Mouse (Mus musculus) layer of hippocampus, postnatal 36 days (tissue): ENCODE measurements around the gene Kat6b. TPM values are rescaled to one million over a fixed set of nuclear protein-coding genes. Genes with fewer than 3 reads are reported as not detected.

Source experiments
- DNase-seq, 2 experiments: peaks; one replicate each; pipeline ENCODE4 v3.0.0; 2022
- total RNA-seq, 2 experiments: library from RNA; stranded (reverse); gene quantifications; 2 replicates each; pipeline ENCODE4 v1.2.3; 2021

The Kat6b gene
- total RNA-seq, 2 experiments from 2014 or later: 92.1 to 93.1 TPM

- DNase-seq: no peak
Measured at GRCm38 (mm10) chr14:21592985-21593750, 111.9 kb downstream of the Kat6b start.

GRCm38 (mm10) chr14:21599446-21600173 lies 118.4 kb downstream of the Kat6b start:
- DNase-seq: no peak

GRCm38 (mm10) chr14:21600174-21600566 lies 118.9 kb downstream of the Kat6b start:
- DNase-seq: no peak

GRCm38 (mm10) chr14:21600628-21601027 lies 119.4 kb downstream of the Kat6b start:
- DNase-seq: no peak

GRCm38 (mm10) chr14:21602166-21602565 lies 120.9 kb downstream of the Kat6b start:
- no peak for DNase-seq

GRCm38 (mm10) chr14:21602937-21603336 lies 121.7 kb downstream of the Kat6b start:
- no peak for DNase-seq

- DNase-seq: no peak
Measured at GRCm38 (mm10) chr14:21607686-21608085, 126.5 kb downstream of the Kat6b start.

GRCm38 (mm10) chr14:21608886-21609285 lies 127.7 kb downstream of the Kat6b start:
- DNase-seq: no peak

- DNase-seq: no peak
Measured at GRCm38 (mm10) chr14:21610224-21610623, 129.0 kb downstream of the Kat6b start.

- no peak for DNase-seq
Measured at GRCm38 (mm10) chr14:21613031-21613430, 131.8 kb downstream of the Kat6b start.

- DNase-seq: no peak
Measured at GRCm38 (mm10) chr14:21614103-21614502, 132.9 kb downstream of the Kat6b start.

GRCm38 (mm10) chr14:21615853-21616252 lies 134.6 kb downstream of the Kat6b start:
- no peak for DNase-seq

GRCm38 (mm10) chr14:21617221-21617980 lies 136.2 kb downstream of the Kat6b start:
- no peak for DNase-seq

- no peak for DNase-seq
Measured at GRCm38 (mm10) chr14:21619951-21620350, 138.7 kb downstream of the Kat6b start.

GRCm38 (mm10) chr14:21625946-21626345 lies 144.7 kb downstream of the Kat6b start:
- no peak for DNase-seq

- DNase-seq: no peak
Measured at GRCm38 (mm10) chr14:21631665-21632200, 150.5 kb downstream of the Kat6b start.

GRCm38 (mm10) chr14:21636548-21636947 lies 155.3 kb downstream of the Kat6b start:
- DNase-seq: no peak

- DNase-seq: no peak
Measured at GRCm38 (mm10) chr14:21640806-21641435, 159.7 kb downstream of the Kat6b start.

- DNase-seq: no peak
Measured at GRCm38 (mm10) chr14:21653813-21654212, 172.6 kb downstream of the Kat6b start.

GRCm38 (mm10) chr14:21659155-21659554 lies 177.9 kb downstream of the Kat6b start:
- DNase-seq: no peak

- peak in 1 of 2 experiments; percentile 59 for DNase-seq
Measured at GRCm38 (mm10) chr14:21659652-21660051, 178.4 kb downstream of the Kat6b start.

GRCm38 (mm10) chr14:21662465-21663142 lies 181.4 kb downstream of the Kat6b start:
- no peak for DNase-seq
